Mouse (Mus musculus) lung, postnatal 0 days (tissue): ENCODE data around the gene Kif15.
A peak's percentile ranks its signal among the peaks of the same experiment; 100 is the strongest.

Source experiments
- CTCF ChIP-seq: IDR thresholded peaks from 2 replicates; pipeline ENCODE4 v1.5.1; 2016; ENCODE audit warnings: antibody characterized with exemption, mild to moderate bottlenecking
- EP300 ChIP-seq: IDR thresholded peaks from 2 replicates; pipeline ENCODE4 v1.6.1; 2016; ENCODE audit warnings: antibody characterized with exemption, mild to moderate bottlenecking, control low read depth

GRCm38 (mm10) chr9:123021636-123022379 is 71.0 kb downstream of the Kif15 start:
- peak; percentile 25 for TF ChIP-seq CTCF
- no peak for TF ChIP-seq EP300
